Mouse (Mus musculus): ENCODE data around the gene Clasp1.

DNA sequence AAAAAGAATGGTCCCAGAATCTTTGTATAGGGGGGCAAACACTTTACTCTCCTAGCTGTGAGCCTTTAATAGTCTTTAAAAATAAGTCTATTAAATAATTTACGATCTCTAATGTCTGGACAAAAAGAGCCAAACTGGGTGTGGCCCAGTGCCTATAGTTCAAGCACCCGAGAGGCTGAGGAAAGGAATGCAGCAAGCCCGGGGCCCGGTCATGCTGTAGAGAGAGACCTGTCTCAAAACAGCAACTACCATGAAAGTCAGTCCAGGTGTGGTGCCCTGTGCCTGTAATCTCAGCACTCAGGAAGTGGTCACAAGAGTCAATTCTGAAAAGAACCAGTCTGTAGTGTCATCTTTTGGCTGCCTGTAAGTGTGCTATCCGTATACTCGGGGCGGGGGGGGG is 127.4 kb downstream of the Clasp1 start:
- TF ChIP-seq POLR2A (IDR thresholded peaks at IDR 0.05; ENCODE audit: low read depth, low read length) (no peak), CTCF (conservative IDR thresholded peaks at IDR 0.05; ENCODE audit: insufficient read depth, insufficient read length, low read depth, low read length) (no peak)
